Mouse (Mus musculus) heart, postnatal 25 days (tissue): Measurements from ENCODE around the gene Ddx46. TPM values are rescaled to one million over a fixed set of nuclear protein-coding genes. Genes with fewer than 3 reads are reported as not detected.
A peak's percentile ranks its signal among the peaks of the same experiment; 100 is the strongest.
"Not testable (repeated sequence)": the region's sequence is repeated elsewhere in the genome, so short reads cannot be mapped to it uniquely, and the experiment has no call there.

Source experiments
- DNase-seq: peaks from one replicate; pipeline ENCODE4 v3.0.0; 2022; ENCODE audit warnings: low spot score
- intact Hi-C: fragments of 180-260 bp; cut with DNase I; formaldehyde crosslinking; loops from one replicate; pipeline ENCODE4 v1.15.1; 2025
- total RNA-seq, 2 experiments: library from RNA; stranded (reverse); gene quantifications; 2 replicates each; pipeline ENCODE4 v1.2.3; 2021

Gene Ddx46
- total RNA-seq, 2 experiments from 2014 or later = 18.9 to 23.5 TPM

DNA sequence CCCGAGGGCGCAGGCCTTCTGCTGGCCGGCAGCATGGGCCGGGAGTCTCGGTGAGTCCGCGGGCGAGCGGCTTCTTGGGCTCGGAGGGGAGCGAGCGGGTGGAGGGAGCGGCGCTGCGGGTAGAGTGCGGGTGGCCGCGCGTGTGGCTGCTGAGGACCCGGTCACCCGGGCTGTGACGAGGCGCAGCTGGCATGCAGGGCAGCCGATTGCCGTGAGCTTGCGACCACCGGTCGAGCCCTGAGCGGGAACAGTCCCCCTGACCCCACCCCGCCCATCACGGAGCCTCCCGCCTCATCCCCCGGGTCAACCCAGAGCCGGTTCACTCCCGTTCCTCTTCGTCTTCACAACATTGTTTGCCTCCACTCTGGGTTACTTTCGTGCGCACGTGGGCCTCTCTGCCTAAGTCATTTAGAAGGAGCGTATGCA is 332 bp downstream of the Ddx46 start:
- intact Hi-C loops = no loop called here
- no peak for DNase-seq

DNA sequence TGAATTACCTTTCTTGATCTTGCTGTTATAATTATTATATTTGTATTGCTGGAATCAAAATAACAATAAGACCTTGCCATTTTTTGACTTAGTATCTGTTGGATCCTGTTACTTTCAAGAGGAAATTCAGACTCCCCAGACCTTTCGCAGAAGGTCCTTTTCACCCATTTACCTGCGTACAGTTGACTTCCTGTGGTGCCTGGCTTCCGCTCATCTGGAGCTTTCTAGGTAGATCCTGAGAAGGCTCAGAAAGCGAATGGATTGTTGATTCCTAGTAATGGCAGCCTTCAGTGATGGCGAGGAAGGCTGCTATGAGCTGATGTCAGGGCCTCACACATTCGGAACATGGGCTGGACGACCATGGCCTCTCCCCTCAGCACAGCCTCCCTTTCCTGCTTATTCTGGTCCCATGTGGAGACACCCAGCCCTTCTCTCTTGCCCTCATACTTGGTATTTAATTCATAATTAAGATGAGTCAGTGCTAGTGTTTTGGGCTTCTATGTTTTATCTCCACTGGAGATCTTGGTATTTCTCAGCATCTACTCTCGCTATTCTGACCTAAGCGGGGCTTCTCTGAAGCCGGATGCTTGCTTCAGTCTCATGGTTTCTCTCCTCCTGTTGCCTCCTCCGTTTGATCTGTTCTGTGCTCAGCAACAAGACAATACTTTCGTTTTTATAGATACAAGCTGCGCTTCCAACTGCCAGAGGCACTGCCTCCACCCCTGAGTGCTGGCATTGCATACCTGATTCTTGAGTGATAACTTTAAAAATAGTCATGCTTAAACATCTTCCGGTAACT is 1.6 kb downstream of the Ddx46 start:
- intact Hi-C loops = no loop called here
- no peak for DNase-seq

DNA sequence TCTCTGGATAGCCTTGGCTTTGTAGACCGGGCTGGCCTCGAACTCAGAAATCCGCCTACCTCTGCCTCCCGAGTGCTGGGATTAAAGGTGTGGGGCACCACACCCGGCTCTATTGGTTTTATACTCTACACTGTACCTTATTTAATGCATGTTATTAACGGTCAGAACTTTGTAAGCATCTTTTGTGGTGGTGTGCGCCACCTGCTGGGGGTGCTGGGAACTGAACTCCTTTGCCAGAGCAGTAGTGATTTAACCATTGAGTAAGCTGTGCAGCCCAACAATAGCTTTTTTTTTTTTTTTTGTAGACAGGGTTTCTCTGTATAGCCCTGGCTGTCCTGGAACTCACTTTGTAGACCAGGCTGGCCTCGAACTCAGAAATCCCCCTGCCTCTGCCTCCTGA is 5.7 kb downstream of the Ddx46 start:
- intact Hi-C loops = loop anchor here (1.0 kb wide), 1 partner anchor 38 kb away; no protein-coding TSS in a partner anchor
- DNase-seq = peak; percentile 17

DNA sequence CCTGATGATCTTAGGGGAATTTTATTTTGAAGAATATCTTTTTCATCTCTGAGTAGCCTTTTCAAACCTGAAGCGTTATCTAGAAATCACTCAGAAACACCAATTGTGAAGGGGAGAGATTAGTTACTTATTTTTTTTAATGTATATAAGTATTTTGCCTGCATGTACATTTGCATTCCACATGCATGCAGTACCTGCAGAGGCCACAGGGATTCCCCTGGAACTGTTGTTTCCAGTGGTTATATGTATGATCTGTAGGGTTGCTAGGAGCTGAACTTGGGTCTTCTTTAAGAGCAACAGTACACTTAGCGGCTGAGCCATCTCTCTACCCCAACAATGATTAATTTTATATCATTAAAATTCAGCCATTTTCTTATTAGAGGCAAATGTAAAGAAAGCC is 9.7 kb downstream of the Ddx46 start:
- intact Hi-C loops = no loop called here
- no peak for DNase-seq

DNA sequence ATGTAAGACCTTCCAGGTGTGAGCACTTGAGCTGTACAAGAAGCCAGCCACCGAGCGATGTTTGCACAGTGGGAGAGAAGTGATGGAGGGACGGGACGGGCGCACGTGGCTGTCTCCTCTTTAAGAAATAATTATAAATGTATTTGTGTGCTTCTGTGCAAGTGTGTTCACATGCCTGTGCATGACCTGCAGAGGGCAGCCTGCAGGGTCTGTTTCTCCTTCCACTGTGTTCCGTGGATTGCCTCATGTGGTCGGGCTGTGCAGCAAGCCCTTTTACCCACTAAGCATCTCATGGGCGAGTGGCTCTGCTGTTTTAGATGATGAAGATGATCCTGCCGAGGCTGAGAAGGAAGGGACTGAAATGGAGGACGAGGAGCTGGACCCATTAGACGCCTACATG is 15.3 kb downstream of the Ddx46 start:
- no peak for DNase-seq
- intact Hi-C loops = no loop called here

DNA sequence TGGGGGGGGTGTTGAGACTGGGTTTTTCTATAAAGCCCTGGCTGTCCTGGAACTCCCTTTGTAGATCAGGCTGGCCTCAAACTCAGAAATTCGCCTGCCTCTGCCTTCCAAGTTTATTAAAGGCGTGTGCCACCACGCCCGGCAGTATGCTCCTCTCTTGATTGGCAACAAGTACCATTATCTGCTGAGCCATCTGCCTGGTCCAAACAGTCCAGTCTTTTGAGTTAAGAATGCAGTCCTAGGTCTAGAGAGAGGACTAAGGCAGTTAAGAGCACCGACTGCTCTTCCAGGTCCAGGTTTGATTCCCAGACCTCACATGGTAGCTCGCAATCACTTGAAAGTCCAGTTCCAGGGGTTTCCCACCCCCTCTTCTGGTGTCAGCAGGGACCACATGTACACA is 16.2 kb downstream of the Ddx46 start:
- intact Hi-C loops = no loop called here
- DNase-seq = no peak

DNA sequence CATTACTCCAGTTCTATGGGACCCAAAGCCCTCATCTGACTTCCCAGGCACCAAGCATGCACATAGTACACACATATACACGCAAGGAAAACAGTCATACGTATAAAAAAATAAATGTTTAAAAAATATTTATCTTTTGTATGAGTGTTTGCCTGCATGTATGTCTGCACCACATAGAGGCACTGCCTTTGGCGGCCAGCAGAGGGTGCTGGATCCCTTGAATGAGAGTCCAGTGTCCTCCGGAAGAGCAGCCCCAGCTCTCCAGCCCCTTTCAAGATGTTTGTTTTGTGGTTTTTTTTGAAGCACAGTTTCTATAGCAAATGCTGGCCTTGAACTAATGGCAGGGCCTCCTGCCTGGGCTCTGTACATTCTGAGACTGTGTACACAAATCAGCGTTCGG is 33.7 kb downstream of the Ddx46 start:
- no peak for DNase-seq
- intact Hi-C loops = loop anchor here (2.0 kb wide), 1 partner anchor 60 kb away; no protein-coding TSS in a partner anchor

DNA sequence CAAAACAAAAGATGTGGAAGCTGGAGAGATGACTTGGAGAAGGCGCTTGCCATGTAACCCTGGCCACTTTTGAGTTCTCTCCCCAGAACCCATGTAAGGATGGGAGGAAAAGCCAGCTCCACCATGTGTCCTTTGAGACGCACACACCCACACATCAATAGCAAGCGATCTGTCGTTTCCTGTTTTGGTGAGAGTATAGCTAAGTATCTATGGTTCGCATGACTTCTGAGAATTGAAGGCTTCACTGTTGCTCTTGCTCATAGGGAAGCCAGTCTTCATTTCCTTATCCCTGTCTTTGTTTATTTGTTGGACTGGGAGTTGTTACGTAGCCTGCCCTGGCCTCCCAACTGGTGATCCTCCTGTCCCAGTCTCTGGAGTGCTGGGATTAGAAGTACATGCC is 37.9 kb downstream of the Ddx46 start:
- no peak for DNase-seq
- intact Hi-C loops = no loop called here

DNA sequence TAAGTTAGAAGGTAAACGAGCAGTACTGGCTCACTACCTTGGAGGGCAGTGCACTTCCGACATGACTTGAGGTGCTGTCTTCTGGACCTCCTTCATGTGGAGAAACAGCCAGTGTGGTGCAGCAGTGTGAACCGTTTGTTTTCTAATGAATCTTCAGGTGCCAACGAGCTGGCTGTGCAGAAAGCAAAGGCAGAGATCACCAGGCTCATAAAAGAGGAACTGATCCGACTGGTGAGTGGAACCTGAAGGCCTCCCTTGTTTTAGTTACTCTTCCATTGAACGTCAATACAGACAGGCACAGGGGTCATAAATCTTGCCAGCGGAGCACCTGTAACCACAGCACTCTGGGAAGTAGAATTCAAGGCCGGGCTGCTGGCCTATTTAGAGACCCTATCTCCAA is 42.5 kb downstream of the Ddx46 start:
- intact Hi-C loops = no loop called here
- DNase-seq = no peak

DNA sequence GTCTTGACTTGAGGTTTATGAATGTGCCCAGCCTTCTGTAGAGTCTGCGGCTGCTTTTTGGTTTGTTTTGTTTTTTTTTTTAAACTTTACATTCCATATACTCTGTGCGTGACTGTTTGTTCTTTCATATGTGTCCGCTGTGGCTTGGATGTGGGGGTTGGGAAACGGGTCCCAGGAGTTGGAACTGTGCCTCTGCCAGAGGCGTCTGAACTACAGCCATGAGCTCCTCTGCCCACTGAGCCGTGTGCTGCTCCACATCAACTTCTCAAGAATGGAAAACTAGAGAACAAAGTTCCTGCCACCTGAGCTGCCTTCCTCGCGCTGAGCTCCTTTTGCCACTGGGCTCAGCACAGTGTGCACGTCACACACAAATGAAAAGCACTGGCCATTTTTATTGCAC is 47.4 kb downstream of the Ddx46 start:
- intact Hi-C loops = no loop called here
- no peak for DNase-seq

DNA sequence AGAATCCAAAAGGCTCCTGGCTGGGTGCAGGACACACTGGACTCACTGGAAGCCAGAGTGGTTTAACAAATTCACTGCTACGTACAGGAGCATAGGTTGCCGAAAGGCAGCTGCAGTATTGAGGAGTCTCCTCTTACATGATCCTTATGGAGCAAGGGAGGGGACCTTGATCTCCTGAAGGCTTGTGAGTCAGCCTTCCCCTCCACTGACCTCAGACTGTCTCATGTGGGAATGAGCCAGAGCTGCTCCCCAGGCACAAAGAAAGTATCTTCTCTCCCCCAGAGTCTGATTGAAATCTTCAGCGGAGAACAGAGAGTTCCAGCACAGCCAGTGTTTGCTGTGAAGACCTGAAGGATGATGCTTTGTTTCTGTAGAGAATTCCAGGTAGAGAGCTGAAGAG is 48.8 kb downstream of the Ddx46 start:
- intact Hi-C loops = no loop called here
- DNase-seq = no peak

DNA sequence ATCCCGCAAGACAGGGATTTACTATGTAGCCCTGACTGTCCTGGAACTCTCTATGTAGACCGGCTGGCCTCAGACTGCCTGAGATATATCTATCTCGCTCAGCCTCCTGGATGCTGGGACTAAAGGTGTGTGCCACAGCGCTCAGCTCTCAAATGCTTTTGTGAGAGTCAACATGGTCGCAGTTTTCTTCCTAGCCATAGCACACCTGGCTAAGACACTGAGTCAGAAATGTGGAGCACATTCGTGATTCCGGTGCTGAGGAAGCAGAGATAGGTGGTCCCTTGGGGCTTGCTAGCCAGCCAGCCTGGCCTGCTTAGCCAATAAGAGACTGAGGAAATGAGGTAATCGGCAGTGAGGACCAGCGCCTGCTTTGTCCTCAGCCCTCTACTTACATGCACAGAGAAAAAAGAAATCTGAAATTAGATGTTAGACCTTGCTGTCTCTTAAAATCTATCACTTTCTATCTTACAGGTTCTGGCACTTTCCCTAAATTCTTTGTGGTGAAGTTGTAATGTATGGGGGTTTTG is 51.3 kb downstream of the Ddx46 start:
- intact Hi-C loops = no loop called here
- no peak for DNase-seq

DNA sequence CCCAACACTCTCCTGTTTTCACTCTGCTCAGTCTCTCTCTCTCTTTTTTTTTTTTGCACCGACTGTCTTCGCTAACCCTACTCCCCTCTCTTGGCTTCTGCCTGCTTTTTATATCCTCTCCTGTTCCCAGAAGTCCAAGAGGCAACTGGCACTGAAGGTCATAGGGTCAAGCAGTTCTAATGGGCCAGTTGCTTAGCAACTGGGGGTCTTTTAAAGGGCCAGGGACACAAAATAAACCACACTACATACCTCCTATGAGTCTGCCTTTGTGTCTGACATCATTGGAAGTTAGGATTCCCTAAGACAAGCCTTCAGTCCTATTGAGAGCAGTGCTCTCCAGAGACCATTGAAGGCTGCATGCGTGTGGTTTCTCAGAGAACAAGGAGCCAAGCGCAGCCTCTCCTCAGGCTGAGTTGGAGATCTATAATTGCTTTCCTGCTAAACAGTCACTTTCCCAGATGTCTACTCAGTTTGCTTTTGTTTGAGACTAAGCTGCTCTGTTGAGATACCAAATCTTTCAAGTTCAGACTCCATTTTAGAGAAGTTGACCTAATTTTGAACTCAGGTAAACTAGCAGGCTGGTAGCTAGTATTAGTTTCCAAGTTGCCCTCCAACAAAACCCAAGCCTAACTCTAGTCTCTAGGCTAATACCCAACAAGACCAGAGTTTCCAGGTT is 53.2 kb downstream of the Ddx46 start:
- no peak for DNase-seq
- intact Hi-C loops = no loop called here

DNA sequence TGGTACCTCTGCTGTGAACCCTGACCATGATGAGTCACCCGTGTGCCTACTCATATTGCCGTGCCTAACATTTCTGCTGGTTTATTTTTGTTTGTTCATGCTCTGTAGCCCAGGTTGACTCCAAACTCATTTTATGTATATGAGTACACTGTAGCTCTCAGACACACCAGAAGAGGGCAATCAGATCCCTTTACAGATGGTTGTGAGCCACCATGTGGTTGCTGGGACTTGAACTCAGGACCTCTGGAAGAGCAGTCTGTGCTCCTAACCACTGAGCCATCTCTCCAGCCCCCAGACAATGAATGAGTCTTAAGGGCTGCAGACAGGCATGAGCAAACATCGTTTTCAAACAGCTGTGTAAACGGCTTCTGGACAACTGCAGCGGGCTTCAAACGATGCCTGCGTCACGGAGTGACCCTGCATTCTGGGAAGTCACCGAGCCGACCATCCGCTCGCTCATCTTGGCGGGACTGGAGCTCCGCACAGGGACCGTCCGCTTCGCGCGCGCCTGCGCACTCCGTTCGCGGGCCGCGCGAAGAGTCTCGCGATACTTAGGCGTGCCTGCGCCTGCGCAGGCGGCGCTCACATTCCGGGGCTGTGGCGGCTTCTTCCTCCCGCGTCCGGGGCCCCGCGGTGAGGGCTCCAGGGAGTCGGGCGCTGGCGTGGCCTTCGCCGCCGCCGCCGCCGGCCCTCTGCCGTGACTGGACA is 57.9 kb downstream of the Ddx46 start, which contains the start of gene B230219D22Rik:
Gene B230219D22Rik, plus strand, starts transcription at position 590 of the 708 bp plus-strand sequence.
- DNase-seq = peak; percentile 83
- intact Hi-C loops = loop anchor here (5.0 kb wide), 1 partner anchor 35 kb away; the partner anchor contains the start of gene Pcbd2

DNA sequence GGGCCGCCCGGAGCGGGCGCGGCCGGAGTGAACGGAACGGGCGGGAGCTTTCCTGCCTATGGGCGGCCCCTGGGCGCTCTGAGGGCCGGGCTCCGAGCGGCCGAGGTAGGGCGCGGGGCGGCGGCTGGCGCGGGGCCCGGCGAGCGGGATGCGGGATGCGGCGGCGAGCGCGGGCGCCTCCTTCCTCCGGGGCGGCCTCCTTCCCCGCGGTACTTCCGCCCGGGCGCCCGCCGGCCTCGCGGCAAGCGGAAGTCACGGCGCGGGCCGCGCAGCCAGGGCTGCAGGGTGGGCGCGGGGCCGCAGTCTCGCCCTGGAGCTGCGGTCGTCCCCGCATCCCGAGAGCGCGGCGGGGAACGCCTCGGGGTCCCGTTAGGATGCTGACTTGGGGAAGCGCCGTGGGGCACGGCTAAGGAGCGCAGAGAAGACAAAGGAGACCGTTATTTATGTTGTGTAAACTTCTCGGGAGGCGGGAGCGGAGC is 58.5 kb downstream of the Ddx46 start:
- intact Hi-C loops = loop anchor here (5.0 kb wide), 1 partner anchor 34 kb away; the partner anchor contains the start of gene Pcbd2
- DNase-seq = no peak

DNA sequence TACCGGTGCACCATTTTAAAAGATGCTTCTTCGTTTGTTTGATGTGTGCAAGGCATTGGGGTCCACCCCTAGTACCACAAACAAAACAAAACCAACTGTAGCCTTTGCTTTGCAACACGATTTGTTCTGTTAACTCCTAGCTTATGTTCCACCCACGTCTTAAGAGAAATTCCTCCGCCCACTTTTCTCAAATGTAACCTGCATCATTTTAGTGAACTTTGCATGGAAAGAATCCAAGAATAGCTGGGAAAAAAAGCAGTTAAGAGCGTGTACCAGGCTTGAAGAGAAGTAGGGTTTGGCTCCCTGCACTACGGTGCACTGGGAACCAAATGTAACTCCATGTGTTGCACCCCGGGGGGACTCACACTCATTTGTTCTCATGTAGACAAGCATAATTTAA is 59.3 kb downstream of the Ddx46 start:
- DNase-seq = no peak
- intact Hi-C loops = loop anchor here (5.0 kb wide), 1 partner anchor 33 kb away; the partner anchor contains the start of gene Pcbd2

DNA sequence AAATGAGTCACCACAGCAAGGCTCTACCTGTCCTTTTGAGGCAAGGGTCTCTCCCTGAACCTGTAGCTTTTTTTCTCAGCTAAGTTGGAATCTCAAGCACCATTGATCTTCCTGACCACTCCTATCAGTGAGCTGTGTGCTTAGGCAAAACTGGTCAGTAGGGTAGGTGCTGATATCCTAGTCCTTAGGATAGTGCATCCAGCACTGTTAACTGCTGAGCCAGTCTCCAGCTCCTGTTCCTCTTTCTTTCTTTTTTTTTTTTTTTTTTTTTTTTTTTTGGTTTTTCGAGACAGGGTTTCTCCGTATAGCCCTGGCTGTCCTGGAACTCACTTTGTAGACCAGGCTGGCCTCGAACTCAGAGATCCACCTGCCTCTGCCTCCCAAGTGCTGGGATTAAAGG is 61.2 kb downstream of the Ddx46 start:
- DNase-seq, intact Hi-C loops: not testable (repeated sequence)

DNA sequence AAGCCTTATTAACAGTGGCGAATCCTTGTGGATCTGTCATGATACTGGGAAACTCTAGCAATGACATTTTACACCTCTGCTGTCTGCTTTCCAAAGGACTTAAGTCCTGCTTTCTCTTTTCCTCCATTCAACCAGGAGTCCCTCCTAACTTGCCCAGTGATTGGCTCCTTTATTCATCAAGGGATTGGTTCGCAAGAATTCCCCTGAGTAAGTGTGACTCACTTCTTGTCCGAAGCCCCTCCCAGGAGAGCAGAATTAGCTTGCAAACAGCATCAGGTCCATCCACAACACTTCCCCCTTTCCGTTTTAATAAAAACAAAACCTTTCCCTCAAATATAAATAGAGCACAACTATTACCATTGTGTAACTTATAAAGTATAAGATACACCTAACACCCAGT is 69.5 kb downstream of the Ddx46 start:
- no peak for DNase-seq
- intact Hi-C loops = no loop called here

DNA sequence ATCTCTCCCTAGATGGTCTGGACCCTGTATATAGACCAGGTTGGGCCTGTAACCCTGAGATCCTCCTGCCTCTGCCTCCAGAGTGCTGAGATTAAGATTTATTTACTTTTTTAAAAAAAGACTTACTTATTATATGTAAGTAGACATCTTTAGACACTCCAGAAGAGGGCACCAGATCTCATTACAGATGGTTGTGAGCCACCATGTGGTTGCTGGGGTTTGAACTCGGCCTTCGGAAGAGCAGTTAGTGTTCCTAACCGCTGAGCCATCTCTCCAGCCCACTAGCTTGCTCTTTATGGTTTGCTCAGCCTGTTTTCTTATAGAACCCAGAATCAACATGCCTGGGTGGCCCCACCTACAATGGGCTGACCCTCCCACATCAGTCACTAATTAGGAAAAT is 78.0 kb downstream of the Ddx46 start:
- no peak for DNase-seq
- intact Hi-C loops = no loop called here

DNA sequence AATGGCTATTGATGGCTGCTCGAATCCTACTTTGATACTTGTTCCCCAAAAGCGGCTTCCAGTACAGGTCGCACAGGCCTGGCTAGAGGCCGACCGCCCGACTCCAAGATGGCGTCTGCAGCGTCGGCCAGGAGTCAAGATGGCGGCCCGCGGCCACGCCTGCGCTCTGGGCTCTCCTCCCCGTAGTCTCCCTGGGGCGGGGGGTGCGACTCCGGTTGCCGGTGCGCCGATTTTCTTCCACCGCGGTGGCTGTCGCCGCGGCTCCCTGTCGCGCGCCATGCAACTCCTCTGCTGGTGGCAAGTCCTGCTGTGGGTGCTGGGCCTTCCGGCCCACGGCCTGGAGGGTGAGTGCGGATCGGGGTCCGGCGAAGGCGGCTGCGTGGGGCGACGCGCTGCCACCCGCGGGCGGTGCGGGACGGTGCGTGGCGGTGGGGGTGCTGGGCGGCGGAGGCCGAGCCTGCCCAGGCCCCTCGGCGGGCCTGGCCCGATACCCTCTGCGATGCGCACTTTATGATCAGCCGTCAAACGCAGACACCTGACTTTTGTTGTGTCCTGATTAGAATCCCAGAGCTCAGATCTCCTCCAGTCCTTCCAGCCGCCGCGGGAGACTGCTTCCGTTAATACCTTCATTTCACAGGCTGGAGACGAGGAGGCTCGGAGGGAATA is 79.8 kb downstream of the Ddx46 start, which contains the start of gene Txndc15:
Gene Txndc15, plus strand, starts transcription at position 150 of the 666 bp plus-strand sequence.
- intact Hi-C loops = loop anchor here (2.0 kb wide), 1 partner anchor 14 kb away; no protein-coding TSS in a partner anchor
- DNase-seq = peak; percentile 74
